ENCODE assay signal across 8 mouse cellular contexts in the genomic region with DNA sequence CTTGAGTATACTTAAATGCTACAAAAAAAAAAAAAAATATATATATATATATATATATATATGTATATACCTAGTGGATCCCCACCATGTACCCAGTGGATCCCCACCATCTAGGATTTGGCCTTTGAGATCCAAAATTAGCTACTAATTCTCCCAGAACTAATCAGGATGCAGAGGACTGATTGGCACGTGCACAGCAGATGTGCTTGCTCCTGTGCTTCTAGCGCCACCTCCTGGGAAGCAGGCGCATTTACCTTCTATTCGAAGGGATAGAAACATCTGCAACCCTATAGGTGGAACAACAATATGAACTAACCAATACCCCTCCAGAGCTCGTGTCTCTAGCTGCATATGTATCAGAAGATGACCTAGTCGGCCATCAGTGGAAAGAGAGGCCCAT. TPM values are rescaled to one million over a fixed set of nuclear protein-coding genes. Genes with fewer than 3 reads are reported as not detected.
DNase-seq lines count a peak whose midpoint lies in the region; ATAC-seq and TF ChIP-seq lines count a peak whose summit lies in the region.

No protein-coding gene starts in this region.

- ATAC-seq in cerebellum, adult (ENCODE audit: insufficient number of reproducible peaks, low FRiP score, low TSS enrichment): peak; percentile 61
- ATAC-seq in forebrain, embryonic 14.5 days: peak; percentile 90
- peak; percentile 58 for ATAC-seq in liver, embryonic 15.5 days (ENCODE audit: insufficient read depth)
- ATAC-seq in neural tube, embryonic 12.5 days (ENCODE audit: low FRiP score, low read depth): peak; percentile 82

- no peak overlapping the region for H3K4me3 ChIP-seq in ES-Bruce4 (ENCODE audit: low read depth, low read length)
- no peak overlapping the region for H3K4me3 ChIP-seq in forebrain, embryonic 14.5 days (ENCODE audit: low read depth, low read length)
- no peak overlapping the region for H3K4me3 ChIP-seq in liver, embryonic 15.5 days (replicated peaks)
- no peak overlapping the region for H3K4me3 ChIP-seq in neural tube, embryonic 12.5 days
- no peak overlapping the region for H3K4me3 ChIP-seq in testis, adult 2 months (ENCODE audit: control insufficient read depth, low read depth, low read length)

- no peaks in the 10 kb centered on the region for H3K36me3 ChIP-seq in ES-Bruce4 (ENCODE audit: control insufficient read depth, insufficient read depth, low read length, poor library complexity, severe bottlenecking)
- H3K36me3 ChIP-seq in forebrain, embryonic 14.5 days (ENCODE audit: control insufficient read depth, insufficient read depth, low read length): no peaks in the 10 kb centered on the region
- no peaks in the 10 kb centered on the region for H3K36me3 ChIP-seq in liver, embryonic 15.5 days (replicated peaks)
- H3K36me3 ChIP-seq in neural tube, embryonic 12.5 days: no peaks in the 10 kb centered on the region
- no peaks in the 10 kb centered on the region for H3K36me3 ChIP-seq in testis, adult 2 months (ENCODE audit: control insufficient read depth, insufficient read depth, low read length)

- no peak overlapping the region for H3K9ac ChIP-seq in ES-Bruce4 (ENCODE audit: low read depth, poor library complexity, severe bottlenecking)
- no peak overlapping the region for H3K9ac ChIP-seq in forebrain, embryonic 14.5 days (ENCODE audit: low read length)
- no peak overlapping the region for H3K9ac ChIP-seq in liver, embryonic 15.5 days
- no peak overlapping the region for H3K9ac ChIP-seq in neural tube, embryonic 12.5 days

- TF ChIP-seq POLR2A in ES-Bruce4 (IDR thresholded peaks at IDR 0.05; ENCODE audit: insufficient read depth, low read length): no peak
- no peak for TF ChIP-seq POLR2A in testis, adult 2 months (IDR thresholded peaks at IDR 0.05; ENCODE audit: control insufficient read depth, low read depth, low read length)

- H3K9me3 ChIP-seq in ES-Bruce4 (replicated peaks; ENCODE audit: control insufficient read depth, insufficient read depth, low read length, poor library complexity, severe bottlenecking): no peaks in the 10 kb centered on the region
- no peaks in the 10 kb centered on the region for H3K9me3 ChIP-seq in forebrain, embryonic 14.5 days (replicated peaks; ENCODE audit: control insufficient read depth, low read length)
- H3K9me3 ChIP-seq in liver, embryonic 15.5 days (replicated peaks): no peaks in the 10 kb centered on the region
- no peaks in the 10 kb centered on the region for H3K9me3 ChIP-seq in neural tube, embryonic 12.5 days

- intact Hi-C loops in heart, postnatal 10 days (cut with DNase I): loop anchor here (1.0 to 2.0 kb wide), 3 partner anchors 132 to 317 kb away; no protein-coding TSS in a partner anchor

- no peak overlapping the region for H3K4me2 ChIP-seq in forebrain, embryonic 14.5 days (ENCODE audit: low read length)
- no peak overlapping the region for H3K4me2 ChIP-seq in liver, embryonic 15.5 days
- H3K4me2 ChIP-seq in neural tube, embryonic 12.5 days (replicated peaks): no peak overlapping the region

- under 1% methylated on average over 6 of the region's 6 CpGs for WGBS in forebrain, embryonic 14.5 days
- WGBS in liver, embryonic 15.5 days (ENCODE audit: insufficient replicate concordance): 0% methylated on average over 6 of the region's 6 CpGs
- WGBS in neural tube, embryonic 12.5 days: 2% methylated on average over 6 of the region's 6 CpGs

- H3K27me3 ChIP-seq in ES-Bruce4 (ENCODE audit: control insufficient read depth, insufficient read depth, low read length, poor library complexity, severe bottlenecking): no peaks in the 10 kb centered on the region
- no peaks in the 10 kb centered on the region for H3K27me3 ChIP-seq in forebrain, embryonic 14.5 days (replicated peaks; ENCODE audit: control insufficient read depth, insufficient read depth, low read length)
- no peaks in the 10 kb centered on the region for H3K27me3 ChIP-seq in liver, embryonic 15.5 days
- no peaks in the 10 kb centered on the region for H3K27me3 ChIP-seq in neural tube, embryonic 12.5 days (replicated peaks)
- H3K27me3 ChIP-seq in testis, adult 2 months (ENCODE audit: control insufficient read depth, insufficient read depth, low read length): no peaks in the 10 kb centered on the region

- TF ChIP-seq EP300 in ES-Bruce4 (IDR thresholded peaks at IDR 0.05; ENCODE audit: insufficient read depth, low read depth, low read length): 0 out of 2 replicates have a peak, but pooled peaks have one; percentile 45

- no peak overlapping the region for H3K27ac ChIP-seq in ES-Bruce4 (ENCODE audit: insufficient read depth, low read length)
- H3K27ac ChIP-seq in forebrain, embryonic 14.5 days (ENCODE audit: low read depth, low read length): no peak overlapping the region
- H3K27ac ChIP-seq in liver, embryonic 15.5 days (replicated peaks): no peak overlapping the region
- H3K27ac ChIP-seq in neural tube, embryonic 12.5 days: no peak overlapping the region
- H3K27ac ChIP-seq in testis, adult 2 months (ENCODE audit: control insufficient read depth, insufficient read depth, low read depth, low read length): no peak overlapping the region

- TF ChIP-seq CTCF in ES-Bruce4 (IDR thresholded peaks at IDR 0.05; ENCODE audit: low read depth, low read length): peak; percentile 96
- peak; percentile 89; the same call in 1 of the 2 replicates for TF ChIP-seq CTCF in testis, adult 2 months (IDR thresholded peaks at IDR 0.05; ENCODE audit: control insufficient read depth, insufficient read depth, insufficient replicate concordance, low read depth, low read length)

- DNase-seq in forebrain, embryonic 14.5 days (ENCODE audit: low spot score): peak; percentile 90
- DNase-seq in heart, postnatal 10 days: peak; percentile 85 to 90
- DNase-seq in kidney, postnatal 36 days: peak; percentile 81 to 88

- H3K4me1 ChIP-seq in ES-Bruce4 (ENCODE audit: control insufficient read depth, insufficient read depth, low read length): no peaks in the 10 kb centered on the region
- no peaks in the 10 kb centered on the region for H3K4me1 ChIP-seq in forebrain, embryonic 14.5 days (ENCODE audit: control insufficient read depth, insufficient read depth, low read length)
- H3K4me1 ChIP-seq in liver, embryonic 15.5 days (replicated peaks): peaks cover 2% of the 10 kb centered on the region; the same call in 1 of the 2 replicates
- H3K4me1 ChIP-seq in neural tube, embryonic 12.5 days: no peaks in the 10 kb centered on the region
- H3K4me1 ChIP-seq in testis, adult 2 months (ENCODE audit: control insufficient read depth, insufficient read depth, low read length): no peaks in the 10 kb centered on the region

RNA-seq across cellular contexts. Expression of a gene that starts 27.1 kb away (rescaled TPM):
- polyA plus RNA-seq in ES-Bruce4 (2011; ENCODE audit: insufficient read depth, insufficient read length, low read depth, missing spikeins): 328 and 372 TPM in 2 replicates
- polyA plus RNA-seq in forebrain, embryonic 14.5 days (2014; fragmentation: Nextera tagmentation; extraction: Ambion mirVana): 664 and 688 TPM in 2 replicates
- 10 to 100 TPM; 59.9 to 72.8 TPM for total RNA-seq in heart, postnatal 10 days (2021)
- polyA plus RNA-seq in liver, embryonic 15.5 days (2015; fragmentation: Nextera tagmentation; extraction: Ambion mirVana): 199 and 220 TPM in 2 replicates
- polyA plus RNA-seq in neural tube, embryonic 12.5 days (2016; fragmentation: Nextera tagmentation; extraction: Ambion mirVana): 600 and 615 TPM in 2 replicates
- polyA plus RNA-seq in testis, adult 2 months (2012; rRNA removed): 63.1 and 79.8 TPM in 2 replicates

RNA-seq across cellular contexts. Expression of a gene that starts 27.3 kb away (rescaled TPM):
- not detected in 2 replicates for polyA plus RNA-seq in ES-Bruce4 (2011; ENCODE audit: insufficient read depth, insufficient read length, low read depth, missing spikeins)
- 0.11 and 0.15 TPM in 2 replicates for polyA plus RNA-seq in forebrain, embryonic 14.5 days (2014; fragmentation: Nextera tagmentation; extraction: Ambion mirVana)
- total RNA-seq in heart, postnatal 10 days (2021): not detected
- not detected in 2 replicates for polyA plus RNA-seq in liver, embryonic 15.5 days (2015; fragmentation: Nextera tagmentation; extraction: Ambion mirVana)
- 0.26 TPM in 1 of 2 replicates, not detected in the other for polyA plus RNA-seq in neural tube, embryonic 12.5 days (2016; fragmentation: Nextera tagmentation; extraction: Ambion mirVana)
- polyA plus RNA-seq in testis, adult 2 months (2012; rRNA removed): 137 and 174 TPM in 2 replicates

RNA-seq across cellular contexts. Expression of a gene that starts 44.3 kb away (rescaled TPM):
- 45.8 and 52.8 TPM in 2 replicates for polyA plus RNA-seq in ES-Bruce4 (2011; ENCODE audit: insufficient read depth, insufficient read length, low read depth, missing spikeins)
- 30.1 and 34.4 TPM in 2 replicates for polyA plus RNA-seq in forebrain, embryonic 14.5 days (2014; fragmentation: Nextera tagmentation; extraction: Ambion mirVana)
- 1 to 10 TPM; 4.9 TPM for total RNA-seq in heart, postnatal 10 days (2021)
- polyA plus RNA-seq in liver, embryonic 15.5 days (2015; fragmentation: Nextera tagmentation; extraction: Ambion mirVana): 25.6 and 28.9 TPM in 2 replicates
- 26.0 and 27.2 TPM in 2 replicates for polyA plus RNA-seq in neural tube, embryonic 12.5 days (2016; fragmentation: Nextera tagmentation; extraction: Ambion mirVana)
- 14.2 and 15.3 TPM in 2 replicates for polyA plus RNA-seq in testis, adult 2 months (2012; rRNA removed)

RNA-seq across cellular contexts. Expression of a gene that starts 52.7 kb away (rescaled TPM):
- 15.1 and 17.5 TPM in 2 replicates for polyA plus RNA-seq in ES-Bruce4 (2011; ENCODE audit: insufficient read depth, insufficient read length, low read depth, missing spikeins)
- 2.4 and 3.5 TPM in 2 replicates for polyA plus RNA-seq in forebrain, embryonic 14.5 days (2014; fragmentation: Nextera tagmentation; extraction: Ambion mirVana)
- total RNA-seq in heart, postnatal 10 days (2021): 1 to 10 TPM; 8.0 to 9.2 TPM
- 31.9 and 35.9 TPM in 2 replicates for polyA plus RNA-seq in liver, embryonic 15.5 days (2015; fragmentation: Nextera tagmentation; extraction: Ambion mirVana)
- polyA plus RNA-seq in neural tube, embryonic 12.5 days (2016; fragmentation: Nextera tagmentation; extraction: Ambion mirVana): 5.0 and 5.2 TPM in 2 replicates
- polyA plus RNA-seq in testis, adult 2 months (2012; rRNA removed): 19.5 and 27.5 TPM in 2 replicates

Comparison
In these comparisons a context has a peak if more than half of its experiments do, and no peak if none do; other contexts are left out.
1. RNA of a gene that starts 27.3 kb away (polyA plus RNA-seq): 137 to 174 TPM in testis, adult 2 months; 0.11 to 0.15 TPM in forebrain, embryonic 14.5 days, not detected in ES-Bruce4, 0.26 TPM in neural tube, embryonic 12.5 days and not detected in liver, embryonic 15.5 days; every median in the first group is over 100 times any median in the second.
2. Peak in every context shown above with its lines, with median percentiles within 50 percentile points of each other: ATAC-seq and DNase-seq.